Mouse (Mus musculus) liver, embryonic 15.5 days (tissue): ENCODE data around the gene Abcc8. TPM values are rescaled to one million over a fixed set of nuclear protein-coding genes. Genes with fewer than 3 reads are reported as not detected.

ENCODE experiments used
- ATAC-seq: fragments of 200-750 bp; cut with Nextera tagmentation; 2 replicates; pipeline ENCODE4 v1.8.0; 2017; ENCODE audit warnings: moderate number of reproducible peaks, mild to moderate bottlenecking, moderate library complexity; ENCODE audit not compliant: insufficient read depth
- H3K27ac ChIP-seq: fragments of 300-500 bp; sonication (generic); replicated peaks from 2 replicates; pipeline ENCODE4 v1.5.1; 2015; ENCODE audit warnings: mild to moderate bottlenecking, inconsistent platforms
- H3K27me3 ChIP-seq: fragments of 300-500 bp; sonication (generic); 2 replicates; pipeline ENCODE4 v1.6.1; 2015; ENCODE audit warnings: mild to moderate bottlenecking, inconsistent platforms
- H3K36me3 ChIP-seq: fragments of 300-500 bp; sonication (generic); replicated peaks from 2 replicates; pipeline ENCODE4 v1.6.1; 2015; ENCODE audit warnings: moderate library complexity, mild to moderate bottlenecking, inconsistent platforms
- H3K4me1 ChIP-seq: fragments of 300-500 bp; sonication (generic); replicated peaks from 2 replicates; pipeline ENCODE4 v1.6.1; 2015; ENCODE audit warnings: inconsistent platforms
- H3K4me2 ChIP-seq: fragments of 300-500 bp; sonication (generic); 2 replicates; pipeline ENCODE4 v1.6.1; 2015; ENCODE audit warnings: moderate library complexity, mild to moderate bottlenecking, inconsistent platforms
- H3K4me3 ChIP-seq: fragments of 300-500 bp; sonication (generic); replicated peaks from 2 replicates; pipeline ENCODE4 v1.5.1; 2015; ENCODE audit warnings: mild to moderate bottlenecking, inconsistent platforms
- H3K9ac ChIP-seq: fragments of 300-500 bp; sonication (generic); 2 replicates; pipeline ENCODE4 v1.6.1; 2015; ENCODE audit warnings: moderate library complexity, mild to moderate bottlenecking, inconsistent platforms
- H3K9me3 ChIP-seq: fragments of 300-500 bp; sonication (generic); replicated peaks from 2 replicates; pipeline ENCODE4 v1.6.1; 2016; ENCODE audit warnings: inconsistent platforms
- WGBS: fragments of 180-500 bp; shearing (Covaris S2); methylation state at CpG from one replicate; pipeline ENCODE4 v1.1.7; 2015; ENCODE audit warnings: mixed read lengths; ENCODE audit not compliant: insufficient replicate concordance; 5-methylcytosine and 5-hydroxymethylcytosine counted together
- polyA plus RNA-seq: library from polyadenylated mRNA; unstranded; fragments of >200 nt; fragmentation: Nextera tagmentation; extraction: Ambion mirVana; gene quantifications from 2 replicates; pipeline ENCODE4 v1.2.1, GENCODE M21; 2015

Gene Abcc8
- polyA plus RNA-seq, 1 experiment from 2014 or later, result 0.31 TPM

- no peak overlapping the region for H3K9ac ChIP-seq
- H3K4me1 ChIP-seq, result 0 out of 2 replicates have a peak, but pooled peaks cover 3% of the 10 kb centered on the region
- ATAC-seq, result no peak
- H3K9me3 ChIP-seq, result no peaks in the 10 kb centered on the region
- H3K36me3 ChIP-seq, result no peaks in the 10 kb centered on the region
- no peak overlapping the region for H3K4me2 ChIP-seq
- H3K4me3 ChIP-seq, result no peak overlapping the region
- H3K27me3 ChIP-seq, result no peaks in the 10 kb centered on the region
- H3K27ac ChIP-seq, result no peak overlapping the region
- 40% methylated on average over 7 of the region's 7 CpGs for WGBS
Observed at GRCm38 (mm10) chr7:46130723-46131122, 49.1 kb downstream of the Abcc8 start.

GRCm38 (mm10) chr7:46129463-46130179 is 50.2 kb downstream of the Abcc8 start:
- peak; percentile 58; the same call in 1 of the 2 replicates for ATAC-seq

GRCm38 (mm10) chr7:46128196-46128595 is 51.6 kb downstream of the Abcc8 start:
- Histone ChIP-seq H3K9me3 (no peaks in the 10 kb centered on the region), H3K27me3 (no peaks in the 10 kb centered on the region), H3K4me3 (no peak overlapping the region), H3K36me3 (no peaks in the 10 kb centered on the region), H3K4me2 (no peak overlapping the region), H3K27ac (no peak overlapping the region), H3K4me1 (0 out of 2 replicates have a peak, but pooled peaks cover 4% of the 10 kb centered on the region), H3K9ac (no peak overlapping the region)
- 50% methylated on average over 7 of the region's 7 CpGs for WGBS
- ATAC-seq, result no peak

More at GRCm38 (mm10) chr7:46129463-46130179, 50.2 kb downstream of the Abcc8 start:
- H3K4me3 ChIP-seq, result no peak overlapping the region
- H3K27ac ChIP-seq, result no peak overlapping the region
- H3K9ac ChIP-seq, result no peak overlapping the region
- WGBS, result 45% methylated on average over 7 of the region's 7 CpGs
- H3K36me3 ChIP-seq, result no peaks in the 10 kb centered on the region
- no peaks in the 10 kb centered on the region for H3K27me3 ChIP-seq
- H3K4me2 ChIP-seq, result no peak overlapping the region
- 0 out of 2 replicates have a peak, but pooled peaks cover 3% of the 10 kb centered on the region for H3K4me1 ChIP-seq
- H3K9me3 ChIP-seq, result no peaks in the 10 kb centered on the region

GRCm38 (mm10) chr7:46125340-46125739 is 54.5 kb downstream of the Abcc8 start:
- Histone ChIP-seq H3K36me3 (no peaks in the 10 kb centered on the region), H3K4me1 (peaks cover 10% of the 10 kb centered on the region; the same call in 1 of the 2 replicates), H3K4me2 (no peak overlapping the region), H3K9me3 (no peaks in the 10 kb centered on the region), H3K9ac (no peak overlapping the region), H3K27ac (no peak overlapping the region), H3K27me3 (no peaks in the 10 kb centered on the region), H3K4me3 (no peak overlapping the region)
- WGBS, result 60% methylated on average over 11 of the region's 11 CpGs
- no peak for ATAC-seq

GRCm38 (mm10) chr7:46124460-46124859 is 55.4 kb downstream of the Abcc8 start:
- no peak for ATAC-seq
- 71% methylated on average over 6 of the region's 6 CpGs for WGBS

GRCm38 (mm10) chr7:46122964-46123363 is 56.9 kb downstream of the Abcc8 start:
- H3K27me3 ChIP-seq, result no peaks in the 10 kb centered on the region
- no peak overlapping the region for H3K9ac ChIP-seq
- no peak overlapping the region for H3K4me2 ChIP-seq
- no peaks in the 10 kb centered on the region for H3K9me3 ChIP-seq
- no peak overlapping the region for H3K27ac ChIP-seq
- 32% methylated on average over 4 of the region's 4 CpGs for WGBS
- ATAC-seq, result 0 out of 2 replicates have a peak, but pooled peaks have one; percentile 49
- H3K4me1 ChIP-seq, result peaks cover 7% of the 10 kb centered on the region; the same call in 1 of the 2 replicates
- H3K36me3 ChIP-seq, result no peaks in the 10 kb centered on the region
- no peak overlapping the region for H3K4me3 ChIP-seq

More at GRCm38 (mm10) chr7:46124460-46124859, 55.4 kb downstream of the Abcc8 start:
- Histone ChIP-seq H3K27me3 (no peaks in the 10 kb centered on the region), H3K9ac (no peak overlapping the region), H3K4me3 (no peak overlapping the region), H3K36me3 (no peaks in the 10 kb centered on the region), H3K9me3 (no peaks in the 10 kb centered on the region), H3K4me1 (peaks cover 7% of the 10 kb centered on the region; the same call in 1 of the 2 replicates), H3K27ac (no peak overlapping the region), H3K4me2 (no peak overlapping the region)

- ATAC-seq, result no peak
Observed at GRCm38 (mm10) chr7:46117035-46117434, 62.8 kb downstream of the Abcc8 start.

GRCm38 (mm10) chr7:46116118-46116581 is 63.7 kb downstream of the Abcc8 start:
- no peak overlapping the region for H3K9ac ChIP-seq
- H3K36me3 ChIP-seq, result no peaks in the 10 kb centered on the region
- no peak overlapping the region for H3K4me3 ChIP-seq
- ATAC-seq, result no peak
- H3K27me3 ChIP-seq, result no peaks in the 10 kb centered on the region
- no peak overlapping the region for H3K27ac ChIP-seq
- no peaks in the 10 kb centered on the region for H3K9me3 ChIP-seq
- H3K4me2 ChIP-seq, result no peak overlapping the region
- no peaks in the 10 kb centered on the region for H3K4me1 ChIP-seq
- 43% methylated on average over 10 of the region's 10 CpGs for WGBS

More at GRCm38 (mm10) chr7:46117035-46117434, 62.8 kb downstream of the Abcc8 start:
- Histone ChIP-seq H3K9me3 (no peaks in the 10 kb centered on the region), H3K36me3 (no peaks in the 10 kb centered on the region), H3K9ac (no peak overlapping the region), H3K4me2 (no peak overlapping the region), H3K27ac (no peak overlapping the region), H3K4me3 (no peak overlapping the region), H3K27me3 (no peaks in the 10 kb centered on the region), H3K4me1 (no peaks in the 10 kb centered on the region)
- 88% methylated on average over 16 of the region's 16 CpGs for WGBS

- Histone ChIP-seq H3K9ac (no peak overlapping the region), H3K27ac (no peak overlapping the region), H3K4me3 (no peak overlapping the region), H3K9me3 (no peaks in the 10 kb centered on the region), H3K4me2 (no peak overlapping the region), H3K36me3 (no peaks in the 10 kb centered on the region), H3K27me3 (no peaks in the 10 kb centered on the region), H3K4me1 (no peaks in the 10 kb centered on the region)
- WGBS, result 59% methylated on average over 3 of the region's 3 CpGs
- ATAC-seq, result no peak
Observed at GRCm38 (mm10) chr7:46113435-46113834, 66.4 kb downstream of the Abcc8 start.

GRCm38 (mm10) chr7:46111938-46112337 is 67.9 kb downstream of the Abcc8 start:
- no peaks in the 10 kb centered on the region for H3K4me1 ChIP-seq
- WGBS, result 44% methylated on average over 6 of the region's 6 CpGs
- H3K4me2 ChIP-seq, result no peak overlapping the region
- no peaks in the 10 kb centered on the region for H3K27me3 ChIP-seq
- H3K36me3 ChIP-seq, result no peaks in the 10 kb centered on the region
- H3K27ac ChIP-seq, result no peak overlapping the region
- H3K4me3 ChIP-seq, result no peak overlapping the region
- no peak overlapping the region for H3K9ac ChIP-seq
- no peaks in the 10 kb centered on the region for H3K9me3 ChIP-seq
- no peak for ATAC-seq

- H3K4me1 ChIP-seq, result no peaks in the 10 kb centered on the region
- no peaks in the 10 kb centered on the region for H3K36me3 ChIP-seq
- no peak for ATAC-seq
- H3K4me2 ChIP-seq, result no peak overlapping the region
- no peak overlapping the region for H3K4me3 ChIP-seq
- 65% methylated on average over 15 of the region's 15 CpGs for WGBS
- H3K9me3 ChIP-seq, result no peaks in the 10 kb centered on the region
- H3K27me3 ChIP-seq, result no peaks in the 10 kb centered on the region
- H3K9ac ChIP-seq, result no peak overlapping the region
- H3K27ac ChIP-seq, result no peak overlapping the region
Observed at GRCm38 (mm10) chr7:46111212-46111817, 68.5 kb downstream of the Abcc8 start.
